Mouse (Mus musculus): ENCODE data around the gene Lurap1l. TPM values are rescaled to one million over a fixed set of nuclear protein-coding genes. Genes with fewer than 3 reads are reported as not detected.

The Lurap1l gene
- polyA plus RNA-seq, 1 experiment from 2014 or later, result 1.5 TPM

GRCm38 (mm10) chr4:80921646-80922489 is 11.4 kb downstream of the Lurap1l start:
- Histone ChIP-seq H3K36me3 (replicated peaks) (no peaks in the 10 kb centered on the region), H3K4me3 (no peak overlapping the region), H3K27me3 (ENCODE audit: poor library complexity, severe bottlenecking) (no peaks in the 10 kb centered on the region), H3K9me3 (no peaks in the 10 kb centered on the region), H3K27ac (no peak overlapping the region), H3K4me1 (no peaks in the 10 kb centered on the region)
- WGBS, result 89% methylated on average over 4 of the region's 4 CpGs
- DNase-seq (ENCODE audit: extremely low spot score, low spot score), result no peak

- no peak overlapping the region for H3K27ac ChIP-seq
- no peak for DNase-seq (ENCODE audit: extremely low spot score, low spot score)
- H3K4me3 ChIP-seq, result no peak overlapping the region
- H3K9me3 ChIP-seq, result no peaks in the 10 kb centered on the region
- WGBS, result 93% methylated on average over 2 of the region's 2 CpGs
- H3K4me1 ChIP-seq, result no peaks in the 10 kb centered on the region
- no peaks in the 10 kb centered on the region for H3K36me3 ChIP-seq (replicated peaks)
- no peaks in the 10 kb centered on the region for H3K27me3 ChIP-seq (ENCODE audit: poor library complexity, severe bottlenecking)
Measured at GRCm38 (mm10) chr4:80922654-80923053, 12.2 kb downstream of the Lurap1l start.

GRCm38 (mm10) chr4:80924815-80925214 is 14.4 kb downstream of the Lurap1l start:
- WGBS, result 81% methylated on average over 4 of the region's 4 CpGs
- no peak overlapping the region for H3K4me3 ChIP-seq

GRCm38 (mm10) chr4:80925752-80926519 is 15.5 kb downstream of the Lurap1l start:
- DNase-seq (ENCODE audit: extremely low spot score, low spot score), result no peak
- WGBS, result 95% methylated on average over 6 of the region's 6 CpGs
- no peaks in the 10 kb centered on the region for H3K27me3 ChIP-seq (ENCODE audit: poor library complexity, severe bottlenecking)
- no peak overlapping the region for H3K27ac ChIP-seq
- H3K4me1 ChIP-seq, result no peaks in the 10 kb centered on the region
- no peak overlapping the region for H3K4me3 ChIP-seq
- no peaks in the 10 kb centered on the region for H3K36me3 ChIP-seq (replicated peaks)
- no peaks in the 10 kb centered on the region for H3K9me3 ChIP-seq

More at GRCm38 (mm10) chr4:80924815-80925214, 14.4 kb downstream of the Lurap1l start:
- no peaks in the 10 kb centered on the region for H3K36me3 ChIP-seq (replicated peaks)
- no peak overlapping the region for H3K27ac ChIP-seq
- no peaks in the 10 kb centered on the region for H3K27me3 ChIP-seq (ENCODE audit: poor library complexity, severe bottlenecking)
- no peaks in the 10 kb centered on the region for H3K9me3 ChIP-seq
- no peak for DNase-seq (ENCODE audit: extremely low spot score, low spot score)
- H3K4me1 ChIP-seq, result no peaks in the 10 kb centered on the region

GRCm38 (mm10) chr4:80934749-80935148 is 24.3 kb downstream of the Lurap1l start:
- Histone ChIP-seq H3K27me3 (ENCODE audit: poor library complexity, severe bottlenecking) (no peaks in the 10 kb centered on the region), H3K9me3 (no peaks in the 10 kb centered on the region), H3K36me3 (replicated peaks) (no peaks in the 10 kb centered on the region), H3K4me3 (no peak overlapping the region), H3K4me1 (no peaks in the 10 kb centered on the region), H3K27ac (no peak overlapping the region)
- WGBS, result 98% methylated on average over 3 of the region's 3 CpGs
- DNase-seq (ENCODE audit: extremely low spot score, low spot score), result no peak

- Histone ChIP-seq H3K36me3 (replicated peaks) (no peaks in the 10 kb centered on the region), H3K4me3 (no peak overlapping the region), H3K4me1 (no peaks in the 10 kb centered on the region), H3K27me3 (ENCODE audit: poor library complexity, severe bottlenecking) (no peaks in the 10 kb centered on the region), H3K9me3 (no peaks in the 10 kb centered on the region), H3K27ac (no peak overlapping the region)
- no peak for DNase-seq (ENCODE audit: extremely low spot score, low spot score)
- WGBS, result 68% methylated on average over 2 of the region's 2 CpGs
Measured at GRCm38 (mm10) chr4:80939115-80939514, 28.7 kb downstream of the Lurap1l start.

GRCm38 (mm10) chr4:80940946-80941345 is 30.5 kb downstream of the Lurap1l start:
- 88% methylated on average over 4 of the region's 4 CpGs for whole genome bisulfite sequencing
- H3K4me1 ChIP-seq, result no peaks in the 10 kb centered on the region
- no peak overlapping the region for H3K4me3 ChIP-seq
- no peaks in the 10 kb centered on the region for H3K27me3 ChIP-seq (ENCODE audit: poor library complexity, severe bottlenecking)
- no peaks in the 10 kb centered on the region for H3K36me3 ChIP-seq (replicated peaks)
- H3K9me3 ChIP-seq, result no peaks in the 10 kb centered on the region
- no peak for DNase-seq (ENCODE audit: extremely low spot score, low spot score)
- no peak overlapping the region for H3K27ac ChIP-seq

- WGBS, result 88% methylated on average over 3 of the region's 3 CpGs
- H3K27me3 ChIP-seq (ENCODE audit: poor library complexity, severe bottlenecking), result no peaks in the 10 kb centered on the region
- H3K9me3 ChIP-seq, result no peaks in the 10 kb centered on the region
- no peaks in the 10 kb centered on the region for H3K4me1 ChIP-seq
- H3K36me3 ChIP-seq (replicated peaks), result no peaks in the 10 kb centered on the region
- no peak overlapping the region for H3K4me3 ChIP-seq
- no peak for DNase-seq (ENCODE audit: extremely low spot score, low spot score)
- H3K27ac ChIP-seq, result no peak overlapping the region
Measured at GRCm38 (mm10) chr4:80941978-80942377, 31.5 kb downstream of the Lurap1l start.

- no peak for DNase-seq (ENCODE audit: extremely low spot score, low spot score)
- Histone ChIP-seq H3K27ac (no peak overlapping the region), H3K4me1 (no peaks in the 10 kb centered on the region), H3K9me3 (no peaks in the 10 kb centered on the region), H3K27me3 (ENCODE audit: poor library complexity, severe bottlenecking) (no peaks in the 10 kb centered on the region), H3K4me3 (no peak overlapping the region), H3K36me3 (replicated peaks) (no peaks in the 10 kb centered on the region)
Measured at GRCm38 (mm10) chr4:80944605-80945004, 34.2 kb downstream of the Lurap1l start.

- H3K27ac ChIP-seq, result no peak overlapping the region
- no peaks in the 10 kb centered on the region for H3K36me3 ChIP-seq (replicated peaks)
- H3K27me3 ChIP-seq (ENCODE audit: poor library complexity, severe bottlenecking), result no peaks in the 10 kb centered on the region
- H3K4me3 ChIP-seq, result no peak overlapping the region
- H3K9me3 ChIP-seq, result no peaks in the 10 kb centered on the region
- peaks cover 4% of the 10 kb centered on the region; the same call in 1 of the 2 replicates for H3K4me1 ChIP-seq
- DNase-seq (ENCODE audit: extremely low spot score, low spot score), result no peak
Measured at GRCm38 (mm10) chr4:80949110-80949509, 38.7 kb downstream of the Lurap1l start.

- WGBS, result 85% methylated on average over 2 of the region's 2 CpGs
- H3K27ac ChIP-seq, result no peak overlapping the region
- H3K9me3 ChIP-seq, result no peaks in the 10 kb centered on the region
- H3K36me3 ChIP-seq (replicated peaks), result no peaks in the 10 kb centered on the region
- H3K27me3 ChIP-seq (ENCODE audit: poor library complexity, severe bottlenecking), result no peaks in the 10 kb centered on the region
- no peak for DNase-seq (ENCODE audit: extremely low spot score, low spot score)
- peaks cover 4% of the 10 kb centered on the region; the same call in 1 of the 2 replicates for H3K4me1 ChIP-seq
- H3K4me3 ChIP-seq, result no peak overlapping the region
Measured at GRCm38 (mm10) chr4:80949720-80950119, 39.3 kb downstream of the Lurap1l start.

- H3K36me3 ChIP-seq (replicated peaks), result no peaks in the 10 kb centered on the region
- H3K4me1 ChIP-seq, result peaks cover 4% of the 10 kb centered on the region; the same call in 1 of the 2 replicates
- no peak for DNase-seq (ENCODE audit: extremely low spot score, low spot score)
- no peak overlapping the region for H3K4me3 ChIP-seq
- no peaks in the 10 kb centered on the region for H3K27me3 ChIP-seq (ENCODE audit: poor library complexity, severe bottlenecking)
- no peak overlapping the region for H3K27ac ChIP-seq
- WGBS, result 75% methylated on average over 8 of the region's 8 CpGs
- no peaks in the 10 kb centered on the region for H3K9me3 ChIP-seq
Measured at GRCm38 (mm10) chr4:80950280-80950781, 39.9 kb downstream of the Lurap1l start.

GRCm38 (mm10) chr4:80952653-80953052 is 42.2 kb downstream of the Lurap1l start:
- DNase-seq (ENCODE audit: extremely low spot score, low spot score), result no peak
- Histone ChIP-seq H3K4me3 (no peak overlapping the region), H3K36me3 (replicated peaks) (no peaks in the 10 kb centered on the region), H3K27ac (no peak overlapping the region), H3K27me3 (ENCODE audit: poor library complexity, severe bottlenecking) (no peaks in the 10 kb centered on the region), H3K9me3 (no peaks in the 10 kb centered on the region), H3K4me1 (peaks cover 4% of the 10 kb centered on the region; the same call in 1 of the 2 replicates)
- WGBS, result 84% methylated on average over 1 of the region's 1 CpGs

Measured in forebrain, embryonic 10.5 days (tissue).